Mouse (Mus musculus) liver, postnatal 0 days (tissue): ENCODE results near the gene Fes. TPM values are rescaled to one million over a fixed set of nuclear protein-coding genes. Genes with fewer than 3 reads are reported as not detected.

Experiments
- ATAC-seq: fragments of 200-750 bp; cut with Nextera tagmentation; 2 replicates; pipeline ENCODE4 v1.8.0; 2017; ENCODE audit warnings: mild to moderate bottlenecking, moderate library complexity
- DNase-seq: peaks from one replicate; pipeline ENCODE4 v3.0.0-alpha.2; 2016
- H3K27ac ChIP-seq: fragments of 300-500 bp; sonication (generic); 2 replicates; pipeline ENCODE4 v1.5.1; 2014; ENCODE audit warnings: antibody characterized with exemption, moderate library complexity, mild to moderate bottlenecking, low read depth
- H3K27me3 ChIP-seq: fragments of 300-500 bp; sonication (generic); 2 replicates; pipeline ENCODE4 v1.6.1; 2014; ENCODE audit warnings: low read length, control low read depth, mixed read lengths; ENCODE audit not compliant: insufficient read depth
- H3K36me3 ChIP-seq: fragments of 300-500 bp; sonication (generic); replicated peaks from 2 replicates; pipeline ENCODE4 v1.6.1; 2014; ENCODE audit warnings: mild to moderate bottlenecking, control low read depth, low read length, moderate library complexity, mixed read lengths; ENCODE audit not compliant: insufficient read depth
- H3K4me1 ChIP-seq: fragments of 300-500 bp; sonication (generic); 2 replicates; pipeline ENCODE4 v1.6.1; 2014; ENCODE audit warnings: antibody characterized with exemption, mild to moderate bottlenecking, control low read depth; ENCODE audit not compliant: insufficient read depth
- H3K4me2 ChIP-seq: fragments of 300-500 bp; sonication (generic); 2 replicates; pipeline ENCODE4 v1.6.1; 2014; ENCODE audit warnings: low read depth, mild to moderate bottlenecking, low read length, moderate library complexity, mixed read lengths
- H3K4me3 ChIP-seq: fragments of 300-500 bp; sonication (generic); 2 replicates; pipeline ENCODE4 v1.5.1; 2014; ENCODE audit warnings: low read depth, low read length
- H3K9ac ChIP-seq: fragments of 300-500 bp; sonication (generic); replicated peaks from 2 replicates; pipeline ENCODE4 v1.6.1; 2014; ENCODE audit warnings: mild to moderate bottlenecking, moderate library complexity
- H3K9me3 ChIP-seq: fragments of 300-500 bp; sonication (generic); 2 replicates; pipeline ENCODE4 v1.6.1; 2016; ENCODE audit warnings: mild to moderate bottlenecking, control low read depth, low read length, mixed read lengths
- CTCF ChIP-seq: sonication (generic); IDR thresholded peaks from 2 replicates; pipeline ENCODE4 v1.5.1; 2016; ENCODE audit warnings: antibody characterized with exemption, low read depth
- EP300 ChIP-seq: IDR thresholded peaks from 2 replicates; pipeline ENCODE4 v1.6.1; 2016; ENCODE audit warnings: antibody characterized with exemption, low read depth, mild to moderate bottlenecking
- WGBS: fragments of 180-500 bp; shearing (Covaris S2); extraction: QIAGEN DNeasy Blood & Tissue Kit; methylation state at CpG from one replicate; pipeline ENCODE4 v1.1.7; 2014; ENCODE audit not compliant: insufficient replicate concordance; 5-methylcytosine and 5-hydroxymethylcytosine counted together
- polyA plus RNA-seq: library from polyadenylated mRNA; unstranded; fragments of >200 nt; fragmentation: Nextera tagmentation; extraction: Ambion mirVana; gene quantifications from 2 replicates; pipeline ENCODE4 v1.2.1, GENCODE M21; 2015

Fes gene
- polyA plus RNA-seq, 1 experiment from 2014 or later, result 16.3 TPM

- no peak overlapping the region for H3K27ac ChIP-seq
- TF ChIP-seq EP300, result no peak
- TF ChIP-seq CTCF, result no peak
Measured at GRCm38 (mm10) chr7:80417601-80418000, 29.9 kb upstream of the Fes start.

DNA sequence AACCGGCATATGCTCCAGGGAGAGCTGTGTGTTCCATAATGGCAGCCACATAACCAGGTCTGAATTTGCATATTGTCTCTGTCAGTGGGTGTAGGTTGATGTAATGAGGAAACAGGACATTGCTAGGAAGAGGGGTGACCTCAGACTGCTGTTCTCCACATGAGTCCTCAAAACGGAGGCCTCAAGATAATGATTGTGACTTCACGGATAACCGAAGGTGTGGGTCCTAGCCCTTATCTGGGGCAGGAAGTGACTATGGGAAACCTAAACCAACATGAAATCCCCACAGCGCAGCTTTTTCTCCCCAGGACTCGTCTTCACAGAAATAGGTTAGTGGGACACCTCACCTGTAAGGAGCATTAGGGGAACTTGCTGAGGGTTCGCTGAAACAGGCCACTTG lies 29.2 kb upstream of the Fes start:
- H3K9ac ChIP-seq, result no peak overlapping the region
- no peaks in the 10 kb centered on the region for H3K27me3 ChIP-seq
- 44% methylated on average over 7 of the region's 7 CpGs for WGBS
- ATAC-seq (no peak), DNase-seq (no peak)
- no peaks in the 10 kb centered on the region for H3K36me3 ChIP-seq
- H3K4me3 ChIP-seq, result no peak overlapping the region
- H3K4me1 ChIP-seq, result peaks cover 23% of the 10 kb centered on the region
- no peak overlapping the region for H3K27ac ChIP-seq
- no peak overlapping the region for H3K4me2 ChIP-seq
- no peak for TF ChIP-seq EP300
- no peak for TF ChIP-seq CTCF
- H3K9me3 ChIP-seq, result no peaks in the 10 kb centered on the region

More at GRCm38 (mm10) chr7:80417601-80418000, 29.9 kb upstream of the Fes start:
- H3K4me2 ChIP-seq, result no peak overlapping the region
- no peak overlapping the region for H3K9ac ChIP-seq
- no peak overlapping the region for H3K4me3 ChIP-seq
- H3K27me3 ChIP-seq, result no peaks in the 10 kb centered on the region
- DNase-seq (no peak), ATAC-seq (0 out of 2 replicates have a peak, but pooled peaks have one; percentile 25)
- peaks cover 23% of the 10 kb centered on the region for H3K4me1 ChIP-seq
- H3K9me3 ChIP-seq, result no peaks in the 10 kb centered on the region
- no peaks in the 10 kb centered on the region for H3K36me3 ChIP-seq

GRCm38 (mm10) chr7:80414303-80414855 lies 26.6 kb upstream of the Fes start:
- no peak for DNase-seq
- no peak overlapping the region for H3K9ac ChIP-seq

DNA sequence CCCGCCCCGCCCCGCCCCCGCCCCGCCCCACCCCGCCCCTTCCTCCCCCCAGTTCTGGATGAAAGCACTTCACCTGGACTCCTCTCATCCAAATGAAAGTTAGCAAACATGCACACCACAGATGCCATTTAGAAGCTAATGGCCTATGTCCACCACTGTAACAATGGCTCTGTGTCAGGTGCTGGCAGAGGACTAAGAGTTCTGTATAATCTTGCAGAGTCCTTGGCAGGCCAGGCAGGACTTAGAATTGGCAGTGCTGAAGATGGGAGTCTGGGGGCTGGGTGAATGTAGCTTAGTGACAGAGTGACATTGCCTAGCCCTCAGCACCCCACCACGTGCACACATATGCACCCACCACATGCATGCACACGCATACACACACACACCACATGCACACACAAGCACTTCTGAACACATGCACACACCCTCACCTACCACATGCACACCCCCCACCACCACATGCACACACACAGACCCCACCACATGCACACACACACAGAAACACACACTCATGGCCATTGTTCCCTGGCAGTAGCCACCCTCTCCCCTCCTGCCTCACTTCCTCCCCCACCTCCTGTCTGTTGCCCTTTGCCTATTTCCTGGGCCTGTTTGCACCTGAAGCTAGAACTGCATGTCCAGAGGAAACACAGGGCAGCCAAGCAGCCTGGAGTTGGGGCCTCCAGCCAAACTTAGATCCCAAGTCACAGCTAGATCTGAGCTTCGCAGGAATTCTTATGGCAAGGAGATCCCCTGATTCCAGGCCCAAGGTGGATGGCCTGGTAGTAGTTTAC lies 26.0 kb upstream of the Fes start:
- no peak overlapping the region for H3K27ac ChIP-seq
- no peaks in the 10 kb centered on the region for H3K9me3 ChIP-seq
- no peak for TF ChIP-seq CTCF
- no peak for TF ChIP-seq EP300
- peaks cover 14% of the 10 kb centered on the region; the same call in 1 of the 2 replicates for H3K4me1 ChIP-seq
- ATAC-seq (no peak), DNase-seq (no peak)
- no peak overlapping the region for H3K9ac ChIP-seq
- H3K4me3 ChIP-seq, result no peak overlapping the region
- no peak overlapping the region for H3K4me2 ChIP-seq
- WGBS, result 78% methylated on average over 9 of the region's 9 CpGs
- H3K27me3 ChIP-seq, result no peaks in the 10 kb centered on the region
- no peaks in the 10 kb centered on the region for H3K36me3 ChIP-seq

More at GRCm38 (mm10) chr7:80414303-80414855, 26.6 kb upstream of the Fes start:
- no peak overlapping the region for H3K4me2 ChIP-seq
- H3K9me3 ChIP-seq, result no peaks in the 10 kb centered on the region
- no peak for ATAC-seq
- H3K27me3 ChIP-seq, result no peaks in the 10 kb centered on the region
- TF ChIP-seq CTCF (no peak), EP300 (no peak)
- no peak overlapping the region for H3K4me3 ChIP-seq
- H3K36me3 ChIP-seq, result no peaks in the 10 kb centered on the region
- 68% methylated on average over 7 of the region's 7 CpGs for WGBS
- peaks cover 14% of the 10 kb centered on the region; the same call in 1 of the 2 replicates for H3K4me1 ChIP-seq
- H3K27ac ChIP-seq, result no peak overlapping the region

GRCm38 (mm10) chr7:80412781-80413180 lies 25.0 kb upstream of the Fes start:
- Histone ChIP-seq H3K36me3 (no peaks in the 10 kb centered on the region), H3K9ac (no peak overlapping the region)

DNA sequence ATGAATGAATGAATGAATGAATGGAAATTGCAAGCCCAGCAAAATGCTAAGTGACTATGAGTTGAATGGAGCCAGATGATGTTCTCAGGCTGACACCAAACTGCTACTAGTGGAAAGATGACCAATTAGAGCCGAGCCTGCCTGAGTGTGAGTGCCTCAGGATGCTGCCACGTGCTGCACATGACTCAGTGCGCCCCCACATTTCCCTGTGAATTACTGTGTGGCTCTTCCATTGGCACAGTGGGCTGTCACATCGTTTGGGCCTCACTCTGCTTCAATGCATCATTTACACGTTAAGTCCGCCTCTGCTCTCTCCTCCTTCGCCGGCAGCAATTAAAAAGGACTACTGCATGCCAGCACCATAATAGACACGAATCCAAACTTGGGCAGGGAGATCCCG lies 24.5 kb upstream of the Fes start:
- no peak for ATAC-seq
- WGBS, result 79% methylated on average over 10 of the region's 10 CpGs
- H3K4me2 ChIP-seq, result no peak overlapping the region

More at GRCm38 (mm10) chr7:80412781-80413180, 25.0 kb upstream of the Fes start:
- Histone ChIP-seq H3K4me1 (peaks cover 10% of the 10 kb centered on the region; the same call in 1 of the 2 replicates), H3K9me3 (no peaks in the 10 kb centered on the region), H3K4me3 (no peak overlapping the region), H3K27me3 (no peaks in the 10 kb centered on the region; the same call in 1 of the 2 replicates), H3K4me2 (no peak overlapping the region), H3K27ac (no peak overlapping the region)
- ATAC-seq (no peak), DNase-seq (no peak)
- 77% methylated on average over 5 of the region's 5 CpGs for WGBS
- no peak for TF ChIP-seq EP300
- no peak for TF ChIP-seq CTCF

More for the DNA sequence above, 24.5 kb upstream of the Fes start:
- Histone ChIP-seq H3K4me3 (no peak overlapping the region), H3K27ac (no peak overlapping the region), H3K36me3 (no peaks in the 10 kb centered on the region), H3K9me3 (no peaks in the 10 kb centered on the region), H3K4me1 (peaks cover 10% of the 10 kb centered on the region; the same call in 1 of the 2 replicates), H3K9ac (no peak overlapping the region), H3K27me3 (no peaks in the 10 kb centered on the region; the same call in 1 of the 2 replicates)
- TF ChIP-seq CTCF (no peak), EP300 (no peak)
- no peak for DNase-seq
